Mouse (Mus musculus) limb, embryonic 12.5 days (tissue): ENCODE data around the gene Rangap1. TPM values are rescaled to one million over a fixed set of nuclear protein-coding genes. Genes with fewer than 3 reads are reported as not detected.
A peak's percentile ranks its signal among the peaks of the same experiment; 100 is the strongest.
"Not testable (repeated sequence)": the region's sequence is repeated elsewhere in the genome, so short reads cannot be mapped to it uniquely, and the experiment has no call there.

Experiments used
- ATAC-seq: fragments of 200-750 bp; cut with Nextera tagmentation; 2 replicates; pipeline ENCODE4 v1.8.0; 2017; ENCODE audit warnings: low read depth, moderate TSS enrichment; ENCODE audit not compliant: insufficient number of reproducible peaks, insufficient read depth, low FRiP score, low TSS enrichment
- H3K27ac ChIP-seq: fragments of 300-500 bp; sonication (generic); 2 replicates; pipeline ENCODE4 v1.5.1; 2016; ENCODE audit warnings: mild to moderate bottlenecking, moderate library complexity
- H3K27me3 ChIP-seq: fragments of 300-500 bp; sonication (generic); 2 replicates; pipeline ENCODE4 v1.6.1; 2016; ENCODE audit warnings: mild to moderate bottlenecking, moderate library complexity
- H3K36me3 ChIP-seq: fragments of 300-500 bp; sonication (generic); 2 replicates; pipeline ENCODE4 v1.6.1; 2016; ENCODE audit warnings: mild to moderate bottlenecking, moderate library complexity
- H3K4me1 ChIP-seq: fragments of 300-500 bp; sonication (generic); replicated peaks from 2 replicates; pipeline ENCODE4 v1.6.1; 2016
- H3K4me2 ChIP-seq: fragments of 300-500 bp; sonication (generic); 2 replicates; pipeline ENCODE4 v1.6.1; 2016; ENCODE audit warnings: mild to moderate bottlenecking, moderate library complexity
- H3K4me3 ChIP-seq: fragments of 300-500 bp; sonication (generic); replicated peaks from 2 replicates; pipeline ENCODE4 v1.5.1; 2016; ENCODE audit warnings: mild to moderate bottlenecking
- H3K9ac ChIP-seq: fragments of 300-500 bp; sonication (generic); replicated peaks from 2 replicates; pipeline ENCODE4 v1.6.1; 2016; ENCODE audit warnings: mild to moderate bottlenecking, moderate library complexity
- H3K9me3 ChIP-seq: fragments of 300-500 bp; sonication (generic); 2 replicates; pipeline ENCODE4 v1.6.1; 2016; ENCODE audit warnings: mild to moderate bottlenecking, moderate library complexity
- WGBS: fragments of 180-500 bp; shearing (Covaris S2); methylation state at CpG from one replicate; pipeline ENCODE4 v1.1.7; 2016; 5-methylcytosine and 5-hydroxymethylcytosine counted together
- polyA plus RNA-seq: library from polyadenylated mRNA; unstranded; fragments of >200 nt; fragmentation: Nextera tagmentation; extraction: Ambion mirVana; gene quantifications from 2 replicates; pipeline ENCODE4 v1.2.1, GENCODE M21; 2016

The Rangap1 gene
- polyA plus RNA-seq, 1 experiment from 2014 or later: 125 TPM

- Histone ChIP-seq H3K9me3 (no peaks in the 10 kb centered on the region), H3K4me3 (no peak overlapping the region), H3K27me3 (no peaks in the 10 kb centered on the region), H3K4me1 (no peaks in the 10 kb centered on the region), H3K4me2 (no peak overlapping the region), H3K27ac (no peak overlapping the region), H3K9ac (no peak overlapping the region), H3K36me3 (peaks cover 89% of the 10 kb centered on the region)
- no peak for ATAC-seq
- WGBS: 85% methylated on average over 4 of the region's 4 CpGs
Measured at GRCm38 (mm10) chr15:81710801-81711200, 34.5 kb downstream of the Rangap1 start.

- ATAC-seq: no peak
- no peak overlapping the region for H3K4me2 ChIP-seq
Measured at GRCm38 (mm10) chr15:81709686-81710085, 35.6 kb downstream of the Rangap1 start.

GRCm38 (mm10) chr15:81708991-81709390, 36.3 kb downstream of the Rangap1 start:
- no peak for ATAC-seq
- no peaks in the 10 kb centered on the region for H3K4me1 ChIP-seq
- WGBS: 94% methylated on average over 11 of the region's 11 CpGs

More at GRCm38 (mm10) chr15:81709686-81710085, 35.6 kb downstream of the Rangap1 start:
- Histone ChIP-seq H3K36me3 (peaks cover 89% of the 10 kb centered on the region), H3K4me1 (no peaks in the 10 kb centered on the region), H3K9me3 (no peaks in the 10 kb centered on the region), H3K9ac (no peak overlapping the region), H3K27ac (no peak overlapping the region), H3K4me3 (no peak overlapping the region), H3K27me3 (no peaks in the 10 kb centered on the region)
- WGBS: 100% methylated on average over 1 of the region's 1 CpGs

GRCm38 (mm10) chr15:81703094-81703489, 42.2 kb downstream of the Rangap1 start:
- Histone ChIP-seq H3K9ac (no peak overlapping the region), H3K9me3 (peaks cover 7% of the 10 kb centered on the region; the same call in 1 of the 2 replicates), H3K4me3 (no peak overlapping the region), H3K36me3 (peaks cover 58% of the 10 kb centered on the region), H3K4me2 (no peak overlapping the region), H3K27ac (no peak overlapping the region), H3K27me3 (no peaks in the 10 kb centered on the region), H3K4me1 (no peaks in the 10 kb centered on the region)
- ATAC-seq: no peak
- WGBS: 80% methylated on average over 3 of the region's 3 CpGs

More at GRCm38 (mm10) chr15:81708991-81709390, 36.3 kb downstream of the Rangap1 start:
- Histone ChIP-seq H3K27ac (no peak overlapping the region), H3K9me3 (no peaks in the 10 kb centered on the region), H3K27me3 (no peaks in the 10 kb centered on the region), H3K4me2 (no peak overlapping the region), H3K36me3 (peaks cover 94% of the 10 kb centered on the region), H3K4me3 (no peak overlapping the region), H3K9ac (no peak overlapping the region)

GRCm38 (mm10) chr15:81702306-81703093, 42.8 kb downstream of the Rangap1 start:
- Histone ChIP-seq H3K4me1 (no peaks in the 10 kb centered on the region), H3K27ac (0 out of 2 replicates have a peak overlapping the region, but pooled peaks have one; percentile 1), H3K4me2 (no peak overlapping the region), H3K36me3 (peaks cover 52% of the 10 kb centered on the region), H3K9ac (no peak overlapping the region), H3K9me3 (peaks cover 7% of the 10 kb centered on the region; the same call in 1 of the 2 replicates), H3K4me3 (no peak overlapping the region), H3K27me3 (no peaks in the 10 kb centered on the region)
- no peak for ATAC-seq
- 90% methylated on average over 13 of the region's 13 CpGs for WGBS

GRCm38 (mm10) chr15:81701350-81701749, 44.0 kb downstream of the Rangap1 start:
- not testable (repeated sequence) for H3K4me1 ChIP-seq, H3K4me2 ChIP-seq, H3K9ac ChIP-seq, ATAC-seq, H3K27ac ChIP-seq, H3K9me3 ChIP-seq, H3K27me3 ChIP-seq, H3K4me3 ChIP-seq
- 80% methylated on average over 4 of the region's 4 CpGs for WGBS
- H3K36me3 ChIP-seq: peaks cover 43% of the 10 kb centered on the region

GRCm38 (mm10) chr15:81700601-81701000, 44.7 kb downstream of the Rangap1 start:
- H3K4me1 ChIP-seq: peaks cover 3% of the 10 kb centered on the region; the same call in 1 of the 2 replicates
- peaks cover 5% of the 10 kb centered on the region for H3K27me3 ChIP-seq
- 82% methylated on average over 8 of the region's 8 CpGs for WGBS
- H3K9me3 ChIP-seq: peaks cover 7% of the 10 kb centered on the region; the same call in 1 of the 2 replicates
- peaks cover 36% of the 10 kb centered on the region for H3K36me3 ChIP-seq
- no peak for ATAC-seq
- no peak overlapping the region for H3K4me3 ChIP-seq
- H3K9ac ChIP-seq: no peak overlapping the region
- no peak overlapping the region for H3K4me2 ChIP-seq
- no peak overlapping the region for H3K27ac ChIP-seq

GRCm38 (mm10) chr15:81700161-81700560, 45.2 kb downstream of the Rangap1 start:
- 69% methylated on average over 2 of the region's 2 CpGs for WGBS

GRCm38 (mm10) chr15:81698532-81698931, 46.8 kb downstream of the Rangap1 start:
- Histone ChIP-seq H3K9me3 (peaks cover 7% of the 10 kb centered on the region; the same call in 1 of the 2 replicates), H3K27me3 (peaks cover 26% of the 10 kb centered on the region), H3K4me1 (peaks cover 16% of the 10 kb centered on the region), H3K4me2 (no peak overlapping the region), H3K27ac (no peak overlapping the region), H3K4me3 (no peak overlapping the region), H3K9ac (no peak overlapping the region), H3K36me3 (peaks cover 15% of the 10 kb centered on the region)
- 70% methylated on average over 2 of the region's 2 CpGs for WGBS
- ATAC-seq: no peak

More at GRCm38 (mm10) chr15:81700161-81700560, 45.2 kb downstream of the Rangap1 start:
- Histone ChIP-seq H3K4me3 (no peak overlapping the region), H3K9me3 (peaks cover 7% of the 10 kb centered on the region; the same call in 1 of the 2 replicates), H3K4me1 (peaks cover 3% of the 10 kb centered on the region; the same call in 1 of the 2 replicates), H3K36me3 (peaks cover 31% of the 10 kb centered on the region), H3K27ac (no peak overlapping the region), H3K9ac (no peak overlapping the region), H3K27me3 (peaks cover 10% of the 10 kb centered on the region), H3K4me2 (no peak overlapping the region)
- ATAC-seq: no peak

GRCm38 (mm10) chr15:81697847-81698246, 47.5 kb downstream of the Rangap1 start:
- no peak for ATAC-seq
- WGBS: 53% methylated on average over 3 of the region's 3 CpGs
- Histone ChIP-seq H3K4me1 (peaks cover 23% of the 10 kb centered on the region), H3K9me3 (peaks cover 7% of the 10 kb centered on the region; the same call in 1 of the 2 replicates), H3K27ac (no peak overlapping the region), H3K27me3 (peaks cover 33% of the 10 kb centered on the region), H3K4me2 (no peak overlapping the region), H3K9ac (no peak overlapping the region), H3K36me3 (peaks cover 8% of the 10 kb centered on the region), H3K4me3 (no peak overlapping the region)

GRCm38 (mm10) chr15:81697175-81697574, 48.2 kb downstream of the Rangap1 start, which contains the start of gene Chadl:
TSS of gene Chadl (minus strand) at chr15:81697287.
- peak within 1 kb of the TSS; percentile 12; the same call in 1 of the 2 replicates for H3K27ac ChIP-seq
- peaks cover 25% of the 10 kb centered on the region for H3K4me1 ChIP-seq
- ATAC-seq: 0 out of 2 replicates have a peak, but pooled peaks have one; percentile 13
- peak within 1 kb of the TSS; percentile 9 for H3K4me3 ChIP-seq
- H3K36me3 ChIP-seq: peaks cover 2% of the 10 kb centered on the region; the same call in 1 of the 2 replicates
- H3K9ac ChIP-seq: peak within 1 kb of the TSS; percentile 18; the same call in 1 of the 2 replicates
- H3K4me2 ChIP-seq: peak within 1 kb of the TSS; percentile 26
- WGBS: 62% methylated on average over 7 of the region's 7 CpGs
- H3K9me3 ChIP-seq: peaks cover 7% of the 10 kb centered on the region; the same call in 1 of the 2 replicates
- H3K27me3 ChIP-seq: peaks cover 40% of the 10 kb centered on the region
